Mouse (Mus musculus) lung, postnatal 25 days (tissue): ENCODE data around the gene Il17rb.

Source experiments
- DNase-seq: peaks from one replicate; pipeline ENCODE4 v3.0.0; 2022; ENCODE audit warnings: low spot score

Il17rb gene

GRCm38 (mm10) chr14:29967611-29968010, 41.1 kb downstream of the Il17rb start:
- DNase-seq: no peak

- no peak for DNase-seq
Measured at GRCm38 (mm10) chr14:29957393-29957792, 51.3 kb downstream of the Il17rb start.

- DNase-seq: no peak
Measured at GRCm38 (mm10) chr14:29950805-29951204, 57.9 kb downstream of the Il17rb start.

- no peak for DNase-seq
Measured at GRCm38 (mm10) chr14:29946761-29947309, 61.9 kb downstream of the Il17rb start.
